Mouse (Mus musculus): Measurements from ENCODE around the gene Snph. TPM values are rescaled to one million over a fixed set of nuclear protein-coding genes. Genes with fewer than 3 reads are reported as not detected.

The Snph gene
- total and polyA plus RNA-seq, 2 experiments from 2014 or later: 18.3 to 39.6 TPM

DNA sequence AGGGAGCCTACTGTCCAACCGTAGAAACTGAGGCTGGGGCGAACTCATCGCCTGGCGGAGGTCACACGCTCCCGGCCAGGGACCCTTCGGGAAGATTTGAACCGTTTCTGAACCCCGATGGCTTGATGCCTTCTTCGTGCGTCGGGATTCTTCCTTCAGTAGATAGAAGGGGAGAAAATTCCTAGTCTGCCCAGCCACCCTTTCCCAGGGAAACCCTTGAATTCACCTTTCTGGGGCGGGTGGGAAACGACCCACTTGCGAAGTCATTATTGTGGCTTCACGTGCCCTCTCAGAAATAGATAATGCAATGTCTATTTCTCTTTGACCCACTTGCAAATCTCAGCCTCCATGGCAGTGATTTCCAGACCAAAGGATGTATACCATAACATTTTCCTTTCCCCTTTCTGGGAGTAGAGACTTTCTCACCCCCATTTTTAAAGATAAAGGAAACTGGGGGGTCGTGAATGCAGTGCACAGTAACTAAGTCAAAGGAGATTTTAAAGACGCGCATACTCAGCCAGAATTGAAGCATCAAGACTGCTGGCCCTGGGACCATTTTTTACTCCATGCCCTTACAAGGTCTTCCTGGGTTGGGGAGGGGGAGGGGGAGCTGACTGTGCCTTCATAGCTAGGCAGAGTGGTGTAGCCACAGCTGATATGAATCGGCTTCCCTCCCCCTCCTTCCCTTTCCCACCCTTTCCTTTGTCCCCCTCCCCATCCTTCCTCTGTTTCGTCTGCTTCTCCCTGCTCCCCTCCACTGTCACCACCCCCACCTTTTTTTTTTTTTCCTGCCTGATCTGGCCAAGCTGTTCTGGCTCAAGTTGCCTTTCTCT is 89.1 kb downstream of the Snph start:
- Histone ChIP-seq H3K27me3 (ENCODE audit: insufficient read depth, low read length) (no peaks in the 10 kb centered on the region), H3K4me2 (ENCODE audit: low read depth) (peak overlapping the region; percentile 79), H3K9me3 (ENCODE audit: low read length) (no peaks in the 10 kb centered on the region), H3K9ac (peak overlapping the region; percentile 88), H3K36me3 (ENCODE audit: insufficient read depth) (peaks cover 18% of the 10 kb centered on the region), H3K4me3 (ENCODE audit: low read depth, low read length) (peak overlapping the region; percentile 98), H3K27ac (ENCODE audit: low read depth, low read length) (peak overlapping the region; percentile 89), H3K4me1 (ENCODE audit: insufficient read depth) (peaks cover 25% of the 10 kb centered on the region)
- WGBS: under 1% methylated on average over 21 of the region's 21 CpGs
- no peak for ATAC-seq
- no peak for TF ChIP-seq CTCF (IDR thresholded peaks at IDR 0.05; ENCODE audit: low read depth)
- peak; percentile 31 for DNase-seq

DNA sequence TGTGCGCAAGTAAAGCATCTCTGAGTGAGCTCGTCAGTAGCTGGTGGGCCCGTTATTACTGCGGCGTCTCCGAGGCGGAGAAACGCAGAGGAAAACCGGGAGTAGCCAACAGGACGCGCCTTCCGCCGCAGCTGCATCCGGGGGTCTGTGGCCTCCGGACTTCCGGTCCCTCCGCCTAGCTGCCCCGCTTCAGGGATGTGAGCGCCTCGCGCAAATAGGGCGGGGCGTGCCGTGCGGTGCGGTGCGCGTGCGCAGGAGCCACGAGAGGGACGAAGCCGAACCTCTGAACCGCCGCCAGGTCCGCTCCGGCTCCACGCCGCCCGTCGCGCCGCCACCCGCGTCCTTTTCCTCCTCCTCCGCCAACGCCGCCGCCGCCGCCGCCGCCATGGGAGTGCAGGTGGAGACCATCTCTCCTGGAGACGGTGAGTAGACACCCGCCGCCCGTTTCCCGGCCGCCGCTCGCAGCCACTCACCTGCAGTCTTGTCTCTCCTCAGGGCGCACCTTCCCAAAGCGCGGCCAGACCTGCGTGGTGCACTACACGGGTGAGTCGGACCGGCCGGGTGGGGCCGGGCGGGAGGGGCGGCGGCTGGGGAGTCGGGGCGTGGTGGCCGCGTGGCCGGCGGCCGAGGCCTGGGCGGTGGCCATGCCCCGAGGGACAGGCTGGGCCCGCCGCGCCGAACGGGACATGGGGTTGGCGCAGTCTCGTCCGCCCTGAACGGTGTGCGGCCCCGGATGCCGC is 89.9 kb downstream of the Snph start, which contains the start of gene Fkbp1a:
Gene Fkbp1a, plus strand, starts transcription at position 161 of the 740 bp plus-strand sequence.
- Histone ChIP-seq H3K4me3 (ENCODE audit: low read depth, low read length) (peak within 1 kb of the TSS; percentile 98), H3K9ac (peak within 1 kb of the TSS; percentile 88), H3K36me3 (ENCODE audit: insufficient read depth) (peaks cover 11% of the 10 kb centered on the region), H3K4me2 (ENCODE audit: low read depth) (peak within 1 kb of the TSS; percentile 79), H3K27me3 (ENCODE audit: insufficient read depth, low read length) (no peaks in the 10 kb centered on the region), H3K4me1 (ENCODE audit: insufficient read depth) (peaks cover 25% of the 10 kb centered on the region), H3K27ac (ENCODE audit: low read depth, low read length) (peak within 1 kb of the TSS; percentile 89), H3K9me3 (ENCODE audit: low read length) (no peaks in the 10 kb centered on the region)
- peak; percentile 21; the same call in 1 of the 2 replicates for TF ChIP-seq CTCF (IDR thresholded peaks at IDR 0.05; ENCODE audit: low read depth)
- DNase-seq (peak; percentile 97), ATAC-seq (peak; percentile 98)
- under 1% methylated on average over 72 of the region's 93 CpGs for WGBS

Other genes starting within 250 kb of the Snph start
- gene 4921509C19Rik, start 156.4 kb downstream of the Snph start, total RNA-seq (2014; rRNA removed): not detected in 2 replicates
- gene 4921509C19Rik, start 156.4 kb downstream of the Snph start, polyA plus RNA-seq (2015; fragmentation: Nextera tagmentation; extraction: Ambion mirVana): not detected in 2 replicates
- 121 and 124 TPM in 2 replicates for gene Nsfl1c, start 138.4 kb downstream of the Snph start, total RNA-seq (2014; rRNA removed)
- gene Nsfl1c, start 138.4 kb downstream of the Snph start, polyA plus RNA-seq (2015; fragmentation: Nextera tagmentation; extraction: Ambion mirVana): 226 and 244 TPM in 2 replicates
- gene Fkbp1a, start 90.1 kb downstream of the Snph start, total RNA-seq (2014; rRNA removed): 67.3 and 70.1 TPM in 2 replicates
- gene Fkbp1a, start 90.1 kb downstream of the Snph start, polyA plus RNA-seq (2015; fragmentation: Nextera tagmentation; extraction: Ambion mirVana): 717 and 727 TPM in 2 replicates
- 0.90 and 1.1 TPM in 2 replicates for gene Sdcbp2, start 60.0 kb downstream of the Snph start, total RNA-seq (2014; rRNA removed)
- gene Sdcbp2, start 60.0 kb downstream of the Snph start, polyA plus RNA-seq (2015; fragmentation: Nextera tagmentation; extraction: Ambion mirVana): 1.5 and 1.6 TPM in 2 replicates
- gene Rad21l, start 35.9 kb upstream of the Snph start, total RNA-seq (2014; rRNA removed): 0.67 and 0.77 TPM in 2 replicates
- 0.12 and 0.16 TPM in 2 replicates for gene Rad21l, start 35.9 kb upstream of the Snph start, polyA plus RNA-seq (2015; fragmentation: Nextera tagmentation; extraction: Ambion mirVana)
- gene Tmem74b, start 69.4 kb upstream of the Snph start, total RNA-seq (2014; rRNA removed): 22.9 and 30.6 TPM in 2 replicates
- 23.1 and 26.2 TPM in 2 replicates for gene Tmem74b, start 69.4 kb upstream of the Snph start, polyA plus RNA-seq (2015; fragmentation: Nextera tagmentation; extraction: Ambion mirVana)
- gene Psmf1, start 111.6 kb upstream of the Snph start, total RNA-seq (2014; rRNA removed): 33.9 and 47.6 TPM in 2 replicates
- gene Psmf1, start 111.6 kb upstream of the Snph start, polyA plus RNA-seq (2015; fragmentation: Nextera tagmentation; extraction: Ambion mirVana): 64.6 and 69.7 TPM in 2 replicates
- gene Rspo4, start 210.3 kb upstream of the Snph start, total RNA-seq (2014; rRNA removed): 0.08 and 0.10 TPM in 2 replicates
- 0.38 and 0.90 TPM in 2 replicates for gene Rspo4, start 210.3 kb upstream of the Snph start, polyA plus RNA-seq (2015; fragmentation: Nextera tagmentation; extraction: Ambion mirVana)